Mouse (Mus musculus): Measurements from ENCODE around the gene Eif2s2. TPM values are rescaled to one million over a fixed set of nuclear protein-coding genes. Genes with fewer than 3 reads are reported as not detected.
A peak's percentile ranks its signal among the peaks of the same experiment; 100 is the strongest.
"Not testable (repeated sequence)": the region's sequence is repeated elsewhere in the genome, so short reads cannot be mapped to it uniquely, and the experiment has no call there.

The Eif2s2 gene
- total RNA-seq (2021), result 10 to 100 TPM; 75.2 to 75.8 TPM

- intact Hi-C loops (cut with DNase I), result no loop called here
- DNase-seq (ENCODE audit: extremely low spot score in 1 of 2, low spot score in 2 of 2), result peak; percentile 95 to 97
Observed at GRCm38 (mm10) chr2:154892201-154893044, at the start of gene Eif2s2. TSS of gene Eif2s2 (minus strand) at chr2:154892935.

- intact Hi-C loops (cut with DNase I), result loop anchor here (10.0 kb wide), 1 partner anchor 237 kb away; no protein-coding TSS in a partner anchor
Observed at GRCm38 (mm10) chr2:154941952-154942351, 49.2 kb upstream of the Eif2s2 start.

GRCm38 (mm10) chr2:154937547-154938390 is 45.0 kb upstream of the Eif2s2 start:
- no peak for DNase-seq (ENCODE audit: extremely low spot score in 1 of 2, low spot score in 2 of 2)
- intact Hi-C loops (cut with DNase I), result loop anchor here (10.0 kb wide), 1 partner anchor 237 kb away; no protein-coding TSS in a partner anchor

More at GRCm38 (mm10) chr2:154941952-154942351, 49.2 kb upstream of the Eif2s2 start:
- no peak for DNase-seq (ENCODE audit: extremely low spot score in 1 of 2, low spot score in 2 of 2)

GRCm38 (mm10) chr2:154936536-154937155 is 43.9 kb upstream of the Eif2s2 start:
- DNase-seq (ENCODE audit: extremely low spot score in 1 of 2, low spot score in 2 of 2), result peak in 1 of 2 experiments; percentile 25
- intact Hi-C loops (cut with DNase I), result loop anchor here (10.0 kb wide), 1 partner anchor 238 kb away; no protein-coding TSS in a partner anchor

GRCm38 (mm10) chr2:154936106-154936505 is 43.4 kb upstream of the Eif2s2 start:
- intact Hi-C loops (cut with DNase I), result loop anchor here (10.0 kb wide), 1 partner anchor 239 kb away; no protein-coding TSS in a partner anchor
- DNase-seq (ENCODE audit: extremely low spot score in 1 of 2, low spot score in 2 of 2), result no peak

GRCm38 (mm10) chr2:154933884-154934283 is 41.1 kb upstream of the Eif2s2 start:
- peak in 1 of 2 experiments; percentile 29 for DNase-seq (ENCODE audit: extremely low spot score in 1 of 2, low spot score in 2 of 2)
- intact Hi-C loops (cut with DNase I), result loop anchor here (10.0 kb wide), 1 partner anchor 241 kb away; no protein-coding TSS in a partner anchor

GRCm38 (mm10) chr2:154928298-154928697 is 35.6 kb upstream of the Eif2s2 start:
- DNase-seq (ENCODE audit: extremely low spot score in 1 of 2, low spot score in 2 of 2), result peak in 1 of 2 experiments; percentile 19
- intact Hi-C loops (cut with DNase I), result no loop called here

- no peak for DNase-seq (ENCODE audit: extremely low spot score in 1 of 2, low spot score in 2 of 2)
- intact Hi-C loops (cut with DNase I), result no loop called here
Observed at GRCm38 (mm10) chr2:154926843-154927242, 34.1 kb upstream of the Eif2s2 start.

GRCm38 (mm10) chr2:154925411-154926031 is 32.8 kb upstream of the Eif2s2 start:
- intact Hi-C loops (cut with DNase I), result no loop called here
- no peak for DNase-seq (ENCODE audit: extremely low spot score in 1 of 2, low spot score in 2 of 2)

GRCm38 (mm10) chr2:154922134-154922533 is 29.4 kb upstream of the Eif2s2 start:
- intact Hi-C loops (cut with DNase I); DNase-seq (ENCODE audit: extremely low spot score in 1 of 2, low spot score in 2 of 2): not testable (repeated sequence)

GRCm38 (mm10) chr2:154920896-154921295 is 28.2 kb upstream of the Eif2s2 start:
- no peak for DNase-seq (ENCODE audit: extremely low spot score in 1 of 2, low spot score in 2 of 2)
- intact Hi-C loops (cut with DNase I), result loop anchor here (2.0 kb wide), 1 partner anchor 50 kb away; no protein-coding TSS in a partner anchor

GRCm38 (mm10) chr2:154917866-154918641 is 25.3 kb upstream of the Eif2s2 start:
- intact Hi-C loops (cut with DNase I), result no loop called here
- no peak for DNase-seq (ENCODE audit: extremely low spot score in 1 of 2, low spot score in 2 of 2)

GRCm38 (mm10) chr2:154916547-154916946 is 23.8 kb upstream of the Eif2s2 start:
- intact Hi-C loops (cut with DNase I), result no loop called here
- DNase-seq (ENCODE audit: extremely low spot score in 1 of 2, low spot score in 2 of 2), result no peak

- no peak for DNase-seq (ENCODE audit: extremely low spot score in 1 of 2, low spot score in 2 of 2)
- intact Hi-C loops (cut with DNase I), result no loop called here
Observed at GRCm38 (mm10) chr2:154915922-154916541, 23.3 kb upstream of the Eif2s2 start.

GRCm38 (mm10) chr2:154909789-154910188 is 17.1 kb upstream of the Eif2s2 start:
- intact Hi-C loops (cut with DNase I), result loop anchor here (5.0 kb wide), 1 partner anchor 38 kb away; no protein-coding TSS in a partner anchor
- DNase-seq (ENCODE audit: extremely low spot score in 1 of 2, low spot score in 2 of 2), result no peak

- DNase-seq (ENCODE audit: extremely low spot score in 1 of 2, low spot score in 2 of 2), result not testable (repeated sequence)
- intact Hi-C loops (cut with DNase I), result loop anchor here (5.0 kb wide), 1 partner anchor 39 kb away; no protein-coding TSS in a partner anchor
Observed at GRCm38 (mm10) chr2:154908223-154908622, 15.5 kb upstream of the Eif2s2 start.

GRCm38 (mm10) chr2:154905796-154906195 is 13.1 kb upstream of the Eif2s2 start:
- no peak for DNase-seq (ENCODE audit: extremely low spot score in 1 of 2, low spot score in 2 of 2)
- intact Hi-C loops (cut with DNase I), result loop anchor here (5.0 kb wide), 1 partner anchor 42 kb away; no protein-coding TSS in a partner anchor

Measured in left cerebral cortex, postnatal 10 days (tissue).